Mouse (Mus musculus): ENCODE data around the gene Cdkn2b.

Gene Cdkn2b

DNA sequence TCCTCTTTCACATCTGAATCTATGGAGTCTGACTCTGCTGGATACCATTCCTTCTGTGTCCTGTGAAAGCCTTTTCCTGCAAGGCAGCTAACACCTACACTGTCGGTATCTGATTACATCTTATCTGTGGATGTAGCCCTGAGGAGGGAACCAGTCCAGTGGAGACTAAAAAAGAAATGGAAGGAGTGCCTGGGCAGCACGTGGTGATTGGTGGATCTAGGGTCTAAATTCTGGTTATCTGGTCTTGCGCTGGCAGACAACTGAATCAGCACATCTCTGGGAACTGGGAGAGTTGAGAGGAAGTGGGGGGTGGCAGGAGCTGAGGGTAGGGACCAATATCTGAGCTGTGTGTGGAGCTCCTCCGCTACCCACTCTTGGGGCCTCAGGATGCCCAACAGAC, 21.8 kb downstream of the Cdkn2b start:
- DNase-seq (ENCODE audit: low spot score), result no peak

GRCm38 (mm10) chr4:89286566-89286965, 24.3 kb downstream of the Cdkn2b start:
- no peak for DNase-seq (ENCODE audit: low spot score)

DNA sequence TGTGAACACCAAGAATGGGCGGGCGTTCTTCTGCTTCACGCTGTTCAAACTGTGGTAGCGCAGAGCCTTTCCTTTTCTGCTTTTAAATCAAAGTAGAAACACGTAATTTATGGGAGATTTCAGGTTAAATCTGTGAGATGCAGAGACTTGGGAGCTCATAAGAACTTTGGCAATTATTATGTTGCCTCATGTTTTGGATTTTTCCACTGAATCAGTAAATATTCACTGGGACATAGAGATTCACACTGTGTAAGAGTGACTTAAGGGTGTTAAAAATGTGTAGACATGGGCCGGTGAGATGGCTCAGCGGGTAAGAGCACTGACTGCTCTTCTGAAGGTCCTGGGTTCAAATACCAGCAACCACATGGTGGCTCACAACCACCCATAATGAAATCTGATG, 25.2 kb downstream of the Cdkn2b start:
- no peak for DNase-seq (ENCODE audit: low spot score)

GRCm38 (mm10) chr4:89282661-89283060, 28.2 kb downstream of the Cdkn2b start:
- DNase-seq (ENCODE audit: low spot score), result no peak

DNA sequence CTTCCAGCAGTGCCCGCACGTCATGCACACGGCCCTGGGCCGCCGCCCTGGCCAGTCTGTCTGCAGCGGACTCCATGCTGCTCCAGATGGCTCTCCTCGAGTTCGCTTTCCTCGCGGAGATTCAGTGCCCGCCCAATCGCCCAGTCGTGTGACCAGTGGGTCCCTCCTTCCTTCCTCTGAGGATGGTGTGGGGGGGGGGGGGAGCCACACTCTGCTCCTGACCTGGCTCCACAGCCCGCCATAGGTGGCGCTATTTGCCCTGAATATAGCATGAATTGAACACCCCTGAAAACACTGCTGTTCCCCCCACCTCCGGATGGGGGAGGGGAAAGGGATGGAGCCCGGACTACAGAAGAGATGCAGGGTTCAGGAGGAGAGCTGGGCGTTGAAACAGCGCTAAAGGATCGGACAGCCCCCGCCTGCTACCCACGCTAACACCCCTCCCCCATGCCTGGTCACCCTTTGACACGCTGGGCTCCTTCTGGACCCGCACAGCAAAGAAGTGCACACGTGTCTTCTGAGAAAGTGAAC, 28.7 kb downstream of the Cdkn2b start:
- DNase-seq (ENCODE audit: low spot score), result peak; percentile 72

DNA sequence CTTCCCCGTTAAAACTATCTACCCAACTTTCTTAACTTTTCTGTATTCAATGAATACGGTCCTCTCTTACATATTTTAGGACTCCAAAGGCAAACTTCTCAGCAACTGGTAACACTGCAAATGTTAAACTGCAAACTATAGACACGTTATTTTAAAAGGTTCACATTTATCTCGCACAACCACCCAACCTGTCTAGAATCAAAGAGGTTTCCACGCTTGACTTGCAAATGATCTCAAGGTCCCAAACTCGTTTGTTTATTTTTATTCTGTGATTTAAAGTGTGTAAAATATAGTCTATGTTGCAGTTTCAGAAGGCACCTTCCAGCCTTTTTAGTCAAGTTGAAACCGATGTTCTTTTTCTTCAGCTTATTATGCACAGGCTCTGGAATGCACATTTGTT, 29.6 kb downstream of the Cdkn2b start:
- no peak for DNase-seq (ENCODE audit: low spot score)

GRCm38 (mm10) chr4:89279641-89280040, 31.2 kb downstream of the Cdkn2b start:
- DNase-seq (ENCODE audit: low spot score), result no peak

GRCm38 (mm10) chr4:89277381-89277940, 33.4 kb downstream of the Cdkn2b start:
- no peak for DNase-seq (ENCODE audit: low spot score)

GRCm38 (mm10) chr4:89276669-89277219, 34.1 kb downstream of the Cdkn2b start:
- DNase-seq (ENCODE audit: low spot score), result no peak

GRCm38 (mm10) chr4:89275811-89276584, 34.8 kb downstream of the Cdkn2b start:
- no peak for DNase-seq (ENCODE audit: low spot score)

GRCm38 (mm10) chr4:89274829-89275548, 35.9 kb downstream of the Cdkn2b start:
- no peak for DNase-seq (ENCODE audit: low spot score)

DNA sequence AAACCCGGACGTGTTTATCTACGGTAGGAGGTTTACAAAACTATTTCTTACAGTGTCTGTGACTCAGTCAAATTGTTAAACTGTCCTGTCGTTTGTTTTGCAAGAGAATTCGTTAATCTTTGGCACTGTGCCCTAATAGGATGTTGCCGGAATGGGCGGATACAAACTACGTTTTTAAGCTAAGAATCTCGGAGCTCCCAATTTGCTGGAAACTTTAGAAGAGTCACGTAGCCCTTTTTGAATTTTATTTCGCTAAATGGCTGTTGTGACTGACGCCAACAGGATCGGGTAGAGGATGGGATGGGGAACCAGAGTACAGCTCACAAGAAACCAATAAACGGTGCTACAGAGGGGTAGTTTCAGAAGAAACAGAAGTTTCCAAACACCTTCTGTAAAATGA, 36.8 kb downstream of the Cdkn2b start:
- no peak for DNase-seq (ENCODE audit: low spot score)

- DNase-seq (ENCODE audit: low spot score), result no peak
Measured at GRCm38 (mm10) chr4:89273585-89273984, 37.3 kb downstream of the Cdkn2b start.

DNA sequence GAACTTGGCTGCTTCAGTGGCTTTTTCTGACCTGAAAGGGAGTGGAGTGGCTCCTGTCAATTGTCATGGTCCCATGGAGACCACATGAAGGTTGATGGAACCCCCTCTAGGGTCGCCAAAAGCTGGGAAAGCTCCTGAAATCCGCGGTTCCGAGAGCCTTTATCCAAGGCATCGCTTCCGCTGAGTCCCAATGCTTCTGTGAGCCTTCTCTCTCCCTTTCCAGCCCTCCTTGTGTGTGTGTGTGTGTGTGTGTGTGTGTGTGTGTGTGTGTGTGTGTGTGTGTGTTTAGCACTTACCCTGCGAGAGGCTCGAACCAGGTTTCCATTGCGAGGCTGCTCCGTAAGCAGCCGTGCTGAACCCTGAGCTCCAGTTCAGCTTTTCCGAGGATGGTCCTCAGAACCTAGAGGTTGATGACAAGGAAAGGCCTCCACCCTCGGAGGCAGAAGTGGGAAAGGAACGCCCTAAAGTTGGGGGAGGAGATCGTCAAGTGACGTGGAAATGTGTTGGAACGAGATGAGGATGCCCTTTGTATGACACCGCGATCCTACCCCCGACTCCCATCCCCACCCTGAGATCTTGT, 37.8 kb downstream of the Cdkn2b start:
- DNase-seq (ENCODE audit: low spot score), result no peak

GRCm38 (mm10) chr4:89272101-89272718, 38.6 kb downstream of the Cdkn2b start:
- no peak for DNase-seq (ENCODE audit: low spot score)

DNA sequence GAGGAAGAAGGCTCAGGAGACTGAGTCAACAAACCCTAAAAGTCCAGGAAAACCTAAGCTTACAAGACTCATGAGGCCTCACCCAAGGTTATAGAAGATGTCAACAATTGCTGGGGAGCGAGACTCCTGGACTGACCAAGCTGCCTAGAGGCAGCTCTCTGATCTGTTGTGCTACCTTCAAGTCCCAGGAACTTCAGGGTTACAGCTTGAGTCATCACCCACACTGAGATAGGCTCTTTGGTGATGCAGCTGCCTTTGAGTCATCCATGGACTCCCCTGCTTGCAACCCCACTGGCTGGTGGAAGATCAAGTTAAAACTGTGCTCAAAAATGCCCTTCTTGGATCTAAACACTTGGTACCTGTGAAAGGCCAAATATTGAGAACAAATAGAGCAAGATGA, 53.1 kb downstream of the Cdkn2b start:
- DNase-seq (ENCODE audit: low spot score), result no peak
